Mouse (Mus musculus): ENCODE measurements around the gene Prdm1. TPM values are rescaled to one million over a fixed set of nuclear protein-coding genes. Genes with fewer than 3 reads are reported as not detected.

Gene Prdm1
- 3.7 and 5.5 TPM in 2 replicates for polyA plus RNA-seq (2016; fragmentation: Nextera tagmentation; extraction: Ambion mirVana)

DNA sequence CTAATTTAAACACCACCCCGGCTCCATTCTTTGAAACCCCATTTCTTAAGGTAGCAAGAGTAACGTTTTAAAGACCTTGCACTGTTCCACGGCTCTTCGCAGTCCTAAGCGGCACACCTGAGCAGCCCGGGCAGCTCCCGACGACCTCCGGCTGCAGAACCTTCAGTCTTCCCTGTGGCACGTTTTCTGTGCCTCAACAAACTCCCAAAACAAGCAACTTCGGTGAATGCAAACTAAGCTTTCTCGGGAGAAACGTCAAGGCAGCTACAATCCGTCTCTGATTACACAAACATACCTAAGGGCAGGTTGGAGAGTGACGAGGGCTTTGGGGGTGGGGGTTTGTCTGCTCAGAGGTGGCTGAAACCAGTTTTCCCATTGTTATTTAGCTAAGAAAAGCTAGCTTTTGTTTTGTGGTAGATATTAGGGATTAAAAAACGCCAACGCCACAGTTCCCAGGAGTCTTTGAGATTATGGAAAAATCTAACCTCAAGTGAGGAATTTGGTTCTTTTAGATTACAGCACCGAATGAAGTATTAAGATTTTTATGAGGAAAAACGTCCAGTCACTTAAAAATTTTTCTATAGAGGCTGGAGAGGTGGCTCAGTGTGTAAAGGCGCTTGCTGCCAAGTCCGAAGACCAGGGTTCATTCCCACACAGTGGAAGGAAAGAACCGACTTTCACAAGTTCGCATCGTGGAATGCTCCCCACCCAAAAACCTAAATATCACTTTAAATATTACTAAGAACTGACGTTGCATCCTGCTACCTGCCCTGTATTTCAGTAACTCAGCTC is at the start of gene Prdm1:
Gene Prdm1 (minus strand): TSS at position 211 of the 792 bp plus-strand sequence.
- Histone ChIP-seq H3K9ac (replicated peaks) (peak within 1 kb of the TSS; percentile 67), H3K9me3 (no peaks in the 10 kb centered on the region), H3K4me2 (peak within 1 kb of the TSS; percentile 71), H3K27ac (no peak within 1 kb of the TSS), H3K4me1 (replicated peaks) (peaks cover 16% of the 10 kb centered on the region), H3K27me3 (peaks cover 28% of the 10 kb centered on the region), H3K4me3 (replicated peaks) (peak within 1 kb of the TSS; percentile 52), H3K36me3 (no peaks in the 10 kb centered on the region)
- no peak for ATAC-seq (ENCODE audit: insufficient number of reproducible peaks, insufficient read depth, low FRiP score, low TSS enrichment, low read depth)
- 4% methylated on average over 25 of the region's 25 CpGs for WGBS

DNA sequence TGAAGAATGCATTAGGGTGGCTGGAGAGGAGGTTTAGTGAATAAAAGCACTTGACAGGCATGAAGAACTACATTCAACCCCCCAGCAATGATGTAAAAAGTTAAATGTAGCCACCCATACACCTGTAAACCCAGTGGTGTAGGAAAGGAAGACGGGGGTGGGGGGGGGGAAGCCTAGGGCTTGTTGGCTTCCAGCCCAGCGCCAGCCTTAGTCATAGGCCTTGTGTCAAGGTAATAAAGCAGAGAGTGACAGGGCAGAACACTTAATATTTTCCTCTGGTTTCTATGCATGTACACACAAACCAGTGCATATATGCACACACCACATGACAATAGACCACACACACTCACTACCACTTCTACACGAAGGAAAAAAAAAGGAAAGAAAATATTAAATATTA is 37.7 kb upstream of the Prdm1 start:
- WGBS = 80% methylated on average over 3 of the region's 3 CpGs
- Histone ChIP-seq H3K27ac (no peak overlapping the region), H3K4me3 (replicated peaks) (no peak overlapping the region), H3K4me1 (replicated peaks) (no peaks in the 10 kb centered on the region), H3K36me3 (no peaks in the 10 kb centered on the region), H3K4me2 (no peak overlapping the region), H3K9me3 (peaks cover 3% of the 10 kb centered on the region; the same call in 1 of the 2 replicates), H3K9ac (replicated peaks) (no peak overlapping the region), H3K27me3 (no peaks in the 10 kb centered on the region)
- no peak for ATAC-seq (ENCODE audit: insufficient number of reproducible peaks, insufficient read depth, low FRiP score, low TSS enrichment, low read depth)

DNA sequence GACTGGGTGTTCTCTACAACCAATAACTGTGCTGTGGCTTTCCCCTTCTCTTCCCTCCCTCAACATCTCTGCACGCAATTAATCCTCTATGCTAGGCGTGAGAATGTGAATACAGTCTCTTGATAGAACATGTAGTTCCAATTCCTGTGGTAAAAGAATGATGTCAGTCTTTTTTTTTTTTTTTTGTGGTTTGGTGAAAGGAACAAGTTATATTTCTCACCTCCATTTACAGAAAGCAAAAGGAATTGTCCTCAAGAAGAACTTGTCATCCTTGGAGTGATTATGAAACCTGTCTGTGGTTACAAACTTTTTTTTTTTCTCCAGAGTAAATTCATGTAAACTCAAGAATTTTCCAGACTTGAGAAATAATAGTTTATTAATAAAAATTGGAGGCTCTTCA is 36.8 kb upstream of the Prdm1 start:
- Histone ChIP-seq H3K4me1 (replicated peaks) (no peaks in the 10 kb centered on the region), H3K9ac (replicated peaks) (no peak overlapping the region), H3K27me3 (no peaks in the 10 kb centered on the region), H3K4me3 (replicated peaks) (no peak overlapping the region), H3K4me2 (no peak overlapping the region), H3K27ac (no peak overlapping the region), H3K9me3 (peaks cover 3% of the 10 kb centered on the region; the same call in 1 of the 2 replicates), H3K36me3 (no peaks in the 10 kb centered on the region)
- no peak for ATAC-seq (ENCODE audit: insufficient number of reproducible peaks, insufficient read depth, low FRiP score, low TSS enrichment, low read depth)
- WGBS = 80% methylated on average over 2 of the region's 2 CpGs

DNA sequence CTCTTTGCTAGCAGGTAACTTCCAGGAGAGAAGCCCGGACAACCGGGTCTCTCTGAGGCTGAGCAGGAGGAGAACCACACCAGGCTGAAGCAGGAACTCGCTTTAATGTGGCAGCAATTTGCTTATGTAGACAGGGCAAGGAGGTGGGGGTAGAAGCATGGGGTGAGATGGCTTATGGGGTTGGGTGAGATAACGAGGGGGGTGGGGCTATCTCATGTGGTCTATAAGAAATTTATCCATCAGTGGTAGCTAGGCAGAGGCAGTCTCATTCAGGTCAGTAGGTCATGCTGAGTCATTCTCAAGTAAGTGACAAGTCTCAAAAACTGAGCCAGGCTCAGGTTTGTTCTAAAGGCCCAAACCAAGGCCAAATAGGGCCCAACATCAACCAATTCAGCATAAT is 28.5 kb upstream of the Prdm1 start:
- Histone ChIP-seq H3K4me2 (no peak overlapping the region), H3K27ac (no peak overlapping the region), H3K9ac (replicated peaks) (no peak overlapping the region), H3K4me3 (replicated peaks) (no peak overlapping the region), H3K9me3 (no peaks in the 10 kb centered on the region; the same call in 1 of the 2 replicates), H3K4me1 (replicated peaks) (no peaks in the 10 kb centered on the region), H3K36me3 (no peaks in the 10 kb centered on the region), H3K27me3 (no peaks in the 10 kb centered on the region)
- ATAC-seq (ENCODE audit: insufficient number of reproducible peaks, insufficient read depth, low FRiP score, low TSS enrichment, low read depth) = no peak
- 88% methylated on average over 4 of the region's 4 CpGs for WGBS

DNA sequence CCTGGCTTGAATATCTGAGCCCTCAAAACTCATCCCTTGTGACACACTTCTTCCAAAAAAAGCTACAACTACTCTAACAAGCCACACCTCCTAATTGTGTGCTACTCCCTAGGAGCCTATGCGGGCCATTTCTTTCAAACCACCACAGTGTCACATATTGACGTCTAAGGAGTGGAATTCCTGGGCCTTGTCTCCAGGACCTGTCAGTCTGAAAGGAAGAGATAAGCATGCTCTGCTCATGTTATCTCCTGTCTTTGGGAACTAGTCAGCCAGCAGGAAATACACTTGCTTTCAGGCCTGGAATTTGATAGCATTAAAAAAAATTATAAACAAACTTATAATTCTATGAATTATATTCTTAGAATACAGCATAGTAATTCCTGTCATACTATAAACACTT is 27.0 kb upstream of the Prdm1 start:
- Histone ChIP-seq H3K4me3 (replicated peaks) (no peak overlapping the region), H3K27me3 (no peaks in the 10 kb centered on the region), H3K27ac (no peak overlapping the region), H3K9me3 (no peaks in the 10 kb centered on the region; the same call in 1 of the 2 replicates), H3K4me1 (replicated peaks) (no peaks in the 10 kb centered on the region), H3K4me2 (no peak overlapping the region), H3K9ac (replicated peaks) (no peak overlapping the region), H3K36me3 (no peaks in the 10 kb centered on the region)
- WGBS = 88% methylated on average over 2 of the region's 2 CpGs
- ATAC-seq (ENCODE audit: insufficient number of reproducible peaks, insufficient read depth, low FRiP score, low TSS enrichment, low read depth) = no peak

DNA sequence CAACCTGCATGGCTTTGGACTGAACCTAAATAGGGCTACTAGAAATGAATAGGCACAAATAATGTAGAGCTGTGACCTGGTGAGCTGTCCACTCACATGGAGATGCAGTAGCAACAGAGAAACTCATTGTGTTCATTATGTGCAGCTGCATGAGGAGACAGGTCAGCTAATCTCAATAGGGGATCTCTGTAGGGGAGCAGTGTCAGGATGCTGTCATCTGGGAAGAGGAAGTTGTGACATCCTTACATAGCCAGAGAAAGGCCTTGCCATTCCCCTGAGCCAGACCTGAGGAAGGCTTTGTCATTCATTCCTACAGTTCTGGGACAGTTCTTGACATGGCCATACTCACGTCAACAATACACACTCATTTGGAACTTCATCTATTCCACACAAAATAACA is 25.3 kb upstream of the Prdm1 start:
- Histone ChIP-seq H3K27me3 (no peaks in the 10 kb centered on the region), H3K4me2 (no peak overlapping the region), H3K4me3 (replicated peaks) (no peak overlapping the region), H3K27ac (no peak overlapping the region), H3K9me3 (no peaks in the 10 kb centered on the region; the same call in 1 of the 2 replicates), H3K9ac (replicated peaks) (no peak overlapping the region), H3K36me3 (no peaks in the 10 kb centered on the region), H3K4me1 (replicated peaks) (no peaks in the 10 kb centered on the region)
- 94% methylated on average over 1 of the region's 1 CpGs for WGBS
- no peak for ATAC-seq (ENCODE audit: insufficient number of reproducible peaks, insufficient read depth, low FRiP score, low TSS enrichment, low read depth)

DNA sequence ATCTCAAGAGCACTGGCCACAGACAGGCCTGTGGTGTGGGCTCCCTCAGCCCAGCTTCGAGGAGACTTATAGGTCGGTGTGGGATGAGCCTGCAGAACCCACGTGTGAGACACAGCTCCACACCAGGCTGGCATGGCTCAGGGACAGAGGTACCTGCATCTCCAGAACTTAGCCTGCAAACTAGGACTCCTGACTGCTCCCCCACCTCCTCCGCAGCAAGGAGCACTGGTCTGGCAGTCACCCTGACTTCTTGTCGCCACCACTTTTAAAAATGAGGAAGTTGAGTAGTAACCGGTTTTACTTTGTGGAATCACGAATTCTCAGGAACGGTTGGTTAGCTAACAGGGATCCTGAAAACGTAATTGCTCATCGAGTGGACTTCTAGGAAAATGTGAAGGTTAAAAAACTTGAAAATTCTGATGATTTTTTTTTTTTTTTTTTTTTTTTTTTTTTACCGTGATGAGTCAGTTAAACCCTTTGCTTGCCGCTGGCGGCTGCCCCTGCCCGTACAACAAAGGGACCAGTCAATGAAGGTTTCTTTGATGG is 10.8 kb upstream of the Prdm1 start:
- 12% methylated on average over 14 of the region's 14 CpGs for WGBS
- Histone ChIP-seq H3K9me3 (no peaks in the 10 kb centered on the region), H3K9ac (replicated peaks) (no peak overlapping the region), H3K27ac (no peak overlapping the region), H3K36me3 (no peaks in the 10 kb centered on the region), H3K4me3 (replicated peaks) (no peak overlapping the region), H3K4me2 (peak overlapping the region; percentile 30; the same call in 1 of the 2 replicates), H3K4me1 (replicated peaks) (peaks cover 24% of the 10 kb centered on the region), H3K27me3 (peaks cover 10% of the 10 kb centered on the region; the same call in 1 of the 2 replicates)
- no peak for ATAC-seq (ENCODE audit: insufficient number of reproducible peaks, insufficient read depth, low FRiP score, low TSS enrichment, low read depth)

DNA sequence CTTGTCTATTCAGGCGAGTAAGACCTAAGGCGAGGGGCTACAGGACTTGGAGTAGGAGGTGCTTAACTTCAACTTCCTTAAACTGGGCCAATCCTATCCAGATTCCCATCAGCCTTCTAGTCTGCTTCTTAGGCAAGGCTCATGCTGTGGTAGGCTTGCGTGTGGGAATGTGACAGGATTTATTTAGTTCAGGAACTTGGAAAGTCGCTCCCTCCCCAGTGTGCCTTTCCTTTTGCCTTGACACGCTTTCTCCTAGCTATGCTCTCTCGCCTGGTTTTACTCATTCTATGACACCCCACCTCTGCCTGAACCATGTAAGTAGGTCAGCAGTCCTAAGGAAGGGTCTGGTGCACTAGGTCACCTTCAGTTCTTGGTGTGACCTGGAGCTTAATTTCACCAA is 9.8 kb upstream of the Prdm1 start:
- no peaks in the 10 kb centered on the region for H3K9me3 ChIP-seq
- peaks cover 24% of the 10 kb centered on the region for H3K4me1 ChIP-seq (replicated peaks)
- no peak for ATAC-seq (ENCODE audit: insufficient number of reproducible peaks, insufficient read depth, low FRiP score, low TSS enrichment, low read depth)
- no peaks in the 10 kb centered on the region for H3K36me3 ChIP-seq
- H3K9ac ChIP-seq (replicated peaks) = no peak overlapping the region
- 71% methylated on average over 6 of the region's 6 CpGs for WGBS
- no peak overlapping the region for H3K4me2 ChIP-seq
- H3K4me3 ChIP-seq (replicated peaks) = no peak overlapping the region
- H3K27me3 ChIP-seq = peaks cover 13% of the 10 kb centered on the region; the same call in 1 of the 2 replicates
- H3K27ac ChIP-seq = no peak overlapping the region

DNA sequence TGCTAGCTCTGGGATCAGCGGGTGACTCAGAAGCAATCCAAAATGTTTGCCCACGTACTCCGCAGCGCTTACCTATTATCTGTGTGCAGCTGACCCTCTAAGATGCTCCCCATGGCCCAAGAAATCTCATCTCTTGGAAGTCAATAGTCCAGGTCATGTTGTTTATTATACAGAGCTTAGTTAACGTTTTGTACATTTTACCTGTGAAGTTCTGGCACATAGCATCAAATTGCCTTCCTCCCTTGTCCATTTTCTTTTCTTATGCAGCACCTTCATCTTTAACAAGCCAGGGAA is 1.7 kb upstream of the Prdm1 start:
- Histone ChIP-seq H3K27me3 (peaks cover 28% of the 10 kb centered on the region), H3K9ac (replicated peaks) (peak overlapping the region; percentile 67), H3K4me3 (replicated peaks) (peak overlapping the region; percentile 52), H3K27ac (0 out of 2 replicates have a peak overlapping the region, but pooled peaks have one; percentile 47), H3K4me1 (replicated peaks) (peaks cover 23% of the 10 kb centered on the region), H3K36me3 (no peaks in the 10 kb centered on the region), H3K9me3 (no peaks in the 10 kb centered on the region), H3K4me2 (peak overlapping the region; percentile 71)
- 5% methylated on average over 5 of the region's 5 CpGs for WGBS
- no peak for ATAC-seq (ENCODE audit: insufficient number of reproducible peaks, insufficient read depth, low FRiP score, low TSS enrichment, low read depth)

DNA sequence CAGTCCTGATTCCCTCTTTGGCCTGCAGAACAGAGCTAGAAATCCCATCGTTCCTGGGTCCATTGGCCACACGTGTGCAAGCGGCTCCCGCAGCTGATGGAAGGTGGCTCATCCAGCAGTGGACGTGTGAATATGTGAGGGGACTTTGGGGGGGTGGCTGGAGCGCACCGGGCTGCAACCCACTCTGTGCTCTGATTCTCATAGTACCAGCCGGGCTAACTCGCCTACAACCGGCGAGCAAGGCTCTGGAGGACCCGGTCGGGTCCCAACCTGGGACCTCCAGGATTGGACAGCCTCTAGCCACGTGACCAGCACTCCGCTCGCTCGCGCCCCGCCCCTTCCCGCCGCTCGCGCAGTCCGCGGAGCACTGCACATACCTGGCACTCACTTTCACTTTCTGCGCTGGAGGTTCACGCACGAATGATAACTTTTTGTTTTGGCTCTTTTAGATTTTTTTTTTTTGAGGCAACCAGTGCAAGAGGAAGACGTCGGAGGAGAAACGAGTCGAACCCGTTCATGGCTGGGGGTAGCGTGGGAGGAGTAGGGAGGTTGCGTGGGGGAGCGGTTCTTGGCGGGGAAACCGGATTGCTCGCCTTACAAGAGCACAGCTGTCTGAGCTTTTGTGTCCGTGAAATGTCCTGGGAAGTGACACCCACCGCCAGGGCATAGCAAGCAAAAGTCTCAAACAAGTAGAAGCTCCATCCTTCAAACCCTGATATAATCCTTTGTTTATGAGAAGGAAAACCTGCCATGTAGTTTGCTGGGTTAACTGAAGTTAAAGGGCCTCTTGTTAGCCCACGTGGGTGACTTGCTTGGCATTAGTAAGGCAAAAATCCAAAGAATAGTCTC is 1.1 kb upstream of the Prdm1 start:
- H3K9me3 ChIP-seq = no peaks in the 10 kb centered on the region
- H3K27ac ChIP-seq = peak overlapping the region; percentile 47; the same call in 1 of the 2 replicates
- peaks cover 17% of the 10 kb centered on the region for H3K4me1 ChIP-seq (replicated peaks)
- H3K36me3 ChIP-seq = no peaks in the 10 kb centered on the region
- H3K9ac ChIP-seq (replicated peaks) = peak overlapping the region; percentile 67
- H3K4me3 ChIP-seq (replicated peaks) = peak overlapping the region; percentile 52
- H3K27me3 ChIP-seq = peaks cover 28% of the 10 kb centered on the region
- H3K4me2 ChIP-seq = peak overlapping the region; percentile 71
- ATAC-seq (ENCODE audit: insufficient number of reproducible peaks, insufficient read depth, low FRiP score, low TSS enrichment, low read depth) = peak; percentile 98
- WGBS = under 1% methylated on average over 42 of the region's 42 CpGs

DNA sequence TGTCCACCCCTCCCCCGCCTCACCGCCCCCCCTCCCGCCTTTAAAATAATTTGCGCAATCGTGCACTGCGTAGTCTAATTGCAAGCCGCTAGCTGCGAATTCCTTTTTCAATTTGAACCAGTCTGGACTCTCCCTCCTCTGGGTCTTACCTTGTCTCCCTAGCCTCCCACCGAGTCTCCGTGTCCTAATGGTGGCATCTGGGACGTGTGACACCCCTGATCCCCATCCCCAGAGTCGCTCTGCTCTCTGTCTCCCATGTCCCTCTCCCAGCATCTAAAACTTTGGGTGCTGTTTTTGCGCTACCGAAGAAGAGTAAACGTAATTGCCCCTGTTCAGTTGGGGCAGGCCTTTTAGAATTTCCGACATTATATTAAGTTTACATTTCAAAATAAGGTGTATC is 650 bp downstream of the Prdm1 start:
- H3K4me1 ChIP-seq (replicated peaks) = peaks cover 16% of the 10 kb centered on the region
- no peaks in the 10 kb centered on the region for H3K9me3 ChIP-seq
- peaks cover 23% of the 10 kb centered on the region for H3K27me3 ChIP-seq
- 2% methylated on average over 16 of the region's 16 CpGs for WGBS
- peak overlapping the region; percentile 32 for H3K4me3 ChIP-seq (replicated peaks)
- no peak overlapping the region for H3K9ac ChIP-seq (replicated peaks)
- no peaks in the 10 kb centered on the region for H3K36me3 ChIP-seq
- peak overlapping the region; percentile 61 for H3K4me2 ChIP-seq
- ATAC-seq (ENCODE audit: insufficient number of reproducible peaks, insufficient read depth, low FRiP score, low TSS enrichment, low read depth) = no peak
- H3K27ac ChIP-seq = no peak overlapping the region
